Mouse (Mus musculus) heart, embryonic 11.5 days (tissue): ENCODE measurements around the gene Chdh. TPM values are rescaled to one million over a fixed set of nuclear protein-coding genes. Genes with fewer than 3 reads are reported as not detected.

Experiments
- ATAC-seq: fragments of 200-750 bp; cut with Nextera tagmentation; replicated peaks from 2 replicates; pipeline ENCODE4 v1.8.0; 2017; ENCODE audit warnings: moderate library complexity; ENCODE audit not compliant: insufficient number of reproducible peaks, low FRiP score, low TSS enrichment
- H3K27ac ChIP-seq: fragments of 300-500 bp; sonication (generic); 2 replicates; pipeline ENCODE4 v1.5.1; 2014; ENCODE audit warnings: mild to moderate bottlenecking, low read depth, low read length
- H3K27me3 ChIP-seq: fragments of 300-500 bp; sonication (generic); 2 replicates; pipeline ENCODE4 v1.6.1; 2014; ENCODE audit warnings: mild to moderate bottlenecking, low read length, mixed read lengths; ENCODE audit not compliant: control insufficient read depth, insufficient read depth
- H3K36me3 ChIP-seq: fragments of 300-500 bp; sonication (generic); 2 replicates; pipeline ENCODE4 v1.6.1; 2014; ENCODE audit warnings: mild to moderate bottlenecking, low read length, moderate library complexity, mixed read lengths; ENCODE audit not compliant: control insufficient read depth, insufficient read depth
- H3K4me1 ChIP-seq: fragments of 300-500 bp; sonication (generic); 2 replicates; pipeline ENCODE4 v1.6.1; 2014; ENCODE audit warnings: low read length; ENCODE audit not compliant: control insufficient read depth, insufficient read depth
- H3K4me2 ChIP-seq: fragments of 300-500 bp; sonication (generic); 2 replicates; pipeline ENCODE4 v1.6.1; 2014; ENCODE audit warnings: mild to moderate bottlenecking, moderate library complexity
- H3K4me3 ChIP-seq: fragments of 300-500 bp; sonication (generic); 2 replicates; pipeline ENCODE4 v1.5.1; 2014; ENCODE audit warnings: low read depth, low read length
- H3K9ac ChIP-seq: fragments of 300-500 bp; sonication (generic); 2 replicates; pipeline ENCODE4 v1.6.1; 2014; ENCODE audit warnings: mild to moderate bottlenecking, low read depth, low read length, moderate library complexity
- H3K9me3 ChIP-seq: fragments of 300-500 bp; sonication (generic); replicated peaks from 2 replicates; pipeline ENCODE4 v1.6.1; 2016; ENCODE audit warnings: low read length; ENCODE audit not compliant: control insufficient read depth
- WGBS: fragments of 180-500 bp; shearing (Covaris S2); extraction: QIAGEN DNeasy Blood & Tissue Kit; methylation state at CpG from one replicate; pipeline ENCODE4 v1.1.7; 2014; ENCODE audit not compliant: insufficient replicate concordance; 5-methylcytosine and 5-hydroxymethylcytosine counted together
- polyA plus RNA-seq: library from polyadenylated mRNA; unstranded; fragments of >200 nt; fragmentation: Nextera tagmentation; extraction: Ambion mirVana; gene quantifications from 2 replicates; pipeline ENCODE4 v1.2.1, GENCODE M21; 2014

The Chdh gene
- polyA plus RNA-seq, 1 experiment from 2014 or later: 0.21 TPM

DNA sequence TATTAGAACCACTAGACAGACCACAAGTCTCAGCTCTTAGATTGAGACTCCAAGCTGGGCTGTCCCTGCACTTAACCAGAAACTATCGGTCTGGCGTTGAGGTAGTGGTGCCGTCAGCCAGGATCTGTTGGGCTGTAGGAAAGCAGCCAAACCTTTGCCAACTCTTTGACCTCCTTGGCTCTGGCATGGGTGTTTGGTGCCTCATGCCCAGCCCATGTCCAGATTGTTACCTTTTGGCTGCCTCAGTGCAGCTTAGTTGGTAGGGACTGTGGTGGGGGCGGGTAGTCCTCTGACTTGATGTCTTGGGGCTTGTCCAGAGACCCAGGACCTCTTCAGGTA is 9.6 kb downstream of the Chdh start:
- Histone ChIP-seq H3K4me3 (no peak overlapping the region), H3K36me3 (no peaks in the 10 kb centered on the region), H3K27ac (no peak overlapping the region), H3K9me3 (no peaks in the 10 kb centered on the region), H3K9ac (no peak overlapping the region), H3K27me3 (no peaks in the 10 kb centered on the region), H3K4me2 (no peak overlapping the region), H3K4me1 (no peaks in the 10 kb centered on the region)
- no peak for ATAC-seq
- WGBS: 87% methylated on average over 4 of the region's 4 CpGs

DNA sequence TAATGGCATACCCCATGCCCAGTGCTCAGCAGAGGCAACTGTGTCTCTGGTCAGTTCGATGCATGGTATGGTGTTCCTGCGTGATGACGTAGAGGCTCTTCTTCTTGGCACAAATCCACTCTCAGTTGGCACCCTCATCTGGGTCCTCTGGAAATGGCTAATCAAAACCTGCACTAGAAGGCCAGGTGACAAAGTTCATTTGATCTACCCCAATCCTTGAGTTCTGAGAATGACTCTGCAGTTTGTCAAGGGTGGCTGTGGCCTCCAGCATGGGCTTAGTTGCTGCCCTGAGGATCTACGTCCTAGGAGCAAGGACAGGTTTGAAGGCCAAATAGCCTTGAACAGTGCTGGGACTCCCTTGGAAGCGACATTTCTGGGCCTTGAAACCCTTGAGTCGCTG is 10.0 kb downstream of the Chdh start:
- no peak overlapping the region for H3K4me3 ChIP-seq
- no peak for ATAC-seq
- no peak overlapping the region for H3K9ac ChIP-seq
- H3K9me3 ChIP-seq: no peaks in the 10 kb centered on the region
- H3K36me3 ChIP-seq: no peaks in the 10 kb centered on the region
- H3K27ac ChIP-seq: no peak overlapping the region
- WGBS: 88% methylated on average over 6 of the region's 6 CpGs
- no peak overlapping the region for H3K4me2 ChIP-seq
- H3K4me1 ChIP-seq: no peaks in the 10 kb centered on the region
- H3K27me3 ChIP-seq: no peaks in the 10 kb centered on the region

DNA sequence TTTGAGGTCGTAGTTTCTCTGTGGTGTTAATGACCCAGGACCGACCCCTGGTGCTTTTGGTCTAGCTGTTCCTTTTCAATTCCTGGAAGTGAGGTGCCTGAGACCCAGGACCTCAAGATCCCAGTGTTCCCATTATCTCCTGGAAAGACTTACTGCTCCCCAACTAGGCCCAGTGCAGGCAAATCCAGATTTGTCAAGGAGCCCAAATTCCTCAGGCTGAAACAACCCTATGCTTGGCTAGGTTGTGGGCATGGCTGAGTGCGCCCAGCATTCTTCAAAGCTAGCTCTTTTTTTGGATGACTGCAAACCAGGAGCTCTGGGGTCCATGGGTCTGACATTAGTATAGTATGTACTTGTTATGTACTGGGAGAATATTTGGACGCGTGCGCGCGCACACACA is 10.6 kb downstream of the Chdh start:
- Histone ChIP-seq H3K27ac (no peak overlapping the region), H3K9ac (no peak overlapping the region), H3K4me1 (no peaks in the 10 kb centered on the region), H3K4me2 (no peak overlapping the region), H3K4me3 (no peak overlapping the region), H3K36me3 (no peaks in the 10 kb centered on the region), H3K27me3 (no peaks in the 10 kb centered on the region), H3K9me3 (no peaks in the 10 kb centered on the region)
- no peak for ATAC-seq
- WGBS: 90% methylated on average over 8 of the region's 8 CpGs

GRCm38 (mm10) chr14:30019792-30020575 is 11.2 kb downstream of the Chdh start:
- Histone ChIP-seq H3K27ac (no peak overlapping the region), H3K4me3 (no peak overlapping the region), H3K4me1 (no peaks in the 10 kb centered on the region), H3K36me3 (no peaks in the 10 kb centered on the region), H3K27me3 (no peaks in the 10 kb centered on the region), H3K4me2 (no peak overlapping the region), H3K9me3 (no peaks in the 10 kb centered on the region), H3K9ac (no peak overlapping the region)
- ATAC-seq: no peak
- 60% methylated on average over 9 of the region's 9 CpGs for WGBS

DNA sequence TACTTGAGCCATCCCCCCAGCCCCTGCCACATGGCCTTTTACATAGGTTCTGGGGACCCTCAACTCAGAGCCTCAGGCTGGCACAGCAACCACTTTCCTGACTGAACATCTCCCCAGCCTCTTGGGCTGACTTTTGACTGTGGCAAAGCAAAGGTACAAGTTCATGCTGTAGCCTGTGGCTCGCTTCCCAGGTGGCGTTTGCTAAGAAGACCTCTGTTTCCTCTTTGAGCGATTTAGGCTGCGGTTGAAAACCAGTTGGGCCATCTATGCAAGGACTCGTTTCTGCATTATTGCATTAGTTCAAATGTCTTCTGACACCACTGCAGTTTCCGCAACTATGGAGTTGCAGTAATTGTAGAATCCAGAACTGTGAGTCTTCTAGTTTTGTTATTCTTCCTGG is 13.6 kb downstream of the Chdh start:
- no peak overlapping the region for H3K4me2 ChIP-seq
- ATAC-seq: no peak

GRCm38 (mm10) chr14:30024387-30024786 is 15.6 kb downstream of the Chdh start:
- no peak for ATAC-seq
- WGBS: 52% methylated on average over 7 of the region's 7 CpGs

More for the DNA sequence above, 13.6 kb downstream of the Chdh start:
- H3K4me3 ChIP-seq: no peak overlapping the region
- no peak overlapping the region for H3K9ac ChIP-seq
- no peak overlapping the region for H3K27ac ChIP-seq
- H3K36me3 ChIP-seq: no peaks in the 10 kb centered on the region
- WGBS: 88% methylated on average over 6 of the region's 6 CpGs
- H3K9me3 ChIP-seq: no peaks in the 10 kb centered on the region
- no peaks in the 10 kb centered on the region for H3K27me3 ChIP-seq
- no peaks in the 10 kb centered on the region for H3K4me1 ChIP-seq

GRCm38 (mm10) chr14:30027378-30027777 is 18.6 kb downstream of the Chdh start:
- no peak overlapping the region for H3K4me3 ChIP-seq
- no peaks in the 10 kb centered on the region for H3K36me3 ChIP-seq
- no peak overlapping the region for H3K4me2 ChIP-seq
- 44% methylated on average over 2 of the region's 2 CpGs for WGBS
- no peaks in the 10 kb centered on the region for H3K9me3 ChIP-seq
- ATAC-seq: no peak
- no peaks in the 10 kb centered on the region for H3K4me1 ChIP-seq
- no peaks in the 10 kb centered on the region for H3K27me3 ChIP-seq
- H3K27ac ChIP-seq: no peak overlapping the region
- H3K9ac ChIP-seq: no peak overlapping the region

More at GRCm38 (mm10) chr14:30024387-30024786, 15.6 kb downstream of the Chdh start:
- Histone ChIP-seq H3K9me3 (no peaks in the 10 kb centered on the region), H3K4me2 (no peak overlapping the region), H3K27ac (no peak overlapping the region), H3K27me3 (no peaks in the 10 kb centered on the region), H3K36me3 (no peaks in the 10 kb centered on the region), H3K4me1 (no peaks in the 10 kb centered on the region), H3K4me3 (no peak overlapping the region), H3K9ac (no peak overlapping the region)

GRCm38 (mm10) chr14:30033405-30033804 is 24.6 kb downstream of the Chdh start:
- 61% methylated on average over 8 of the region's 8 CpGs for WGBS
- no peak for ATAC-seq

GRCm38 (mm10) chr14:30038431-30038830 is 29.6 kb downstream of the Chdh start:
- Histone ChIP-seq H3K4me3 (no peak overlapping the region), H3K27ac (no peak overlapping the region), H3K9me3 (no peaks in the 10 kb centered on the region), H3K9ac (no peak overlapping the region), H3K27me3 (no peaks in the 10 kb centered on the region), H3K36me3 (no peaks in the 10 kb centered on the region), H3K4me1 (no peaks in the 10 kb centered on the region), H3K4me2 (no peak overlapping the region)
- 87% methylated on average over 18 of the region's 18 CpGs for WGBS
- ATAC-seq: no peak

More at GRCm38 (mm10) chr14:30033405-30033804, 24.6 kb downstream of the Chdh start:
- Histone ChIP-seq H3K4me3 (no peak overlapping the region), H3K9ac (no peak overlapping the region), H3K36me3 (no peaks in the 10 kb centered on the region), H3K27ac (no peak overlapping the region), H3K4me2 (no peak overlapping the region), H3K9me3 (no peaks in the 10 kb centered on the region), H3K4me1 (no peaks in the 10 kb centered on the region), H3K27me3 (no peaks in the 10 kb centered on the region)
